Mouse (Mus musculus) liver, embryonic 15.5 days (tissue): Measurements from ENCODE around the gene Syngr2. TPM values are rescaled to one million over a fixed set of nuclear protein-coding genes. Genes with fewer than 3 reads are reported as not detected.

Experiments
- ATAC-seq: fragments of 200-750 bp; cut with Nextera tagmentation; 2 replicates; pipeline ENCODE4 v1.8.0; 2017; ENCODE audit warnings: moderate number of reproducible peaks, mild to moderate bottlenecking, moderate library complexity; ENCODE audit not compliant: insufficient read depth
- H3K27ac ChIP-seq: fragments of 300-500 bp; sonication (generic); replicated peaks from 2 replicates; pipeline ENCODE4 v1.5.1; 2015; ENCODE audit warnings: mild to moderate bottlenecking, inconsistent platforms
- H3K27me3 ChIP-seq: fragments of 300-500 bp; sonication (generic); 2 replicates; pipeline ENCODE4 v1.6.1; 2015; ENCODE audit warnings: mild to moderate bottlenecking, inconsistent platforms
- H3K36me3 ChIP-seq: fragments of 300-500 bp; sonication (generic); replicated peaks from 2 replicates; pipeline ENCODE4 v1.6.1; 2015; ENCODE audit warnings: moderate library complexity, mild to moderate bottlenecking, inconsistent platforms
- H3K4me1 ChIP-seq: fragments of 300-500 bp; sonication (generic); replicated peaks from 2 replicates; pipeline ENCODE4 v1.6.1; 2015; ENCODE audit warnings: inconsistent platforms
- H3K4me2 ChIP-seq: fragments of 300-500 bp; sonication (generic); 2 replicates; pipeline ENCODE4 v1.6.1; 2015; ENCODE audit warnings: moderate library complexity, mild to moderate bottlenecking, inconsistent platforms
- H3K4me3 ChIP-seq: fragments of 300-500 bp; sonication (generic); replicated peaks from 2 replicates; pipeline ENCODE4 v1.5.1; 2015; ENCODE audit warnings: mild to moderate bottlenecking, inconsistent platforms
- H3K9ac ChIP-seq: fragments of 300-500 bp; sonication (generic); 2 replicates; pipeline ENCODE4 v1.6.1; 2015; ENCODE audit warnings: moderate library complexity, mild to moderate bottlenecking, inconsistent platforms
- H3K9me3 ChIP-seq: fragments of 300-500 bp; sonication (generic); replicated peaks from 2 replicates; pipeline ENCODE4 v1.6.1; 2016; ENCODE audit warnings: inconsistent platforms
- WGBS: fragments of 180-500 bp; shearing (Covaris S2); methylation state at CpG from one replicate; pipeline ENCODE4 v1.1.7; 2015; ENCODE audit warnings: mixed read lengths; ENCODE audit not compliant: insufficient replicate concordance; 5-methylcytosine and 5-hydroxymethylcytosine counted together
- polyA plus RNA-seq: library from polyadenylated mRNA; unstranded; fragments of >200 nt; fragmentation: Nextera tagmentation; extraction: Ambion mirVana; gene quantifications from 2 replicates; pipeline ENCODE4 v1.2.1, GENCODE M21; 2015

Gene Syngr2
- polyA plus RNA-seq, 1 experiment from 2014 or later, result 49.2 TPM

GRCm38 (mm10) chr11:117848271-117848984 lies 39.0 kb downstream of the Syngr2 start:
- peak; percentile 36 for ATAC-seq
- H3K36me3 ChIP-seq, result peaks cover 32% of the 10 kb centered on the region
- H3K9me3 ChIP-seq, result no peaks in the 10 kb centered on the region
- peak overlapping the region; percentile 89 for H3K9ac ChIP-seq
- H3K4me2 ChIP-seq, result peak overlapping the region; percentile 90
- peaks cover 73% of the 10 kb centered on the region for H3K4me1 ChIP-seq
- H3K27me3 ChIP-seq, result no peaks in the 10 kb centered on the region
- peak overlapping the region; percentile 92 for H3K27ac ChIP-seq
- WGBS, result 6% methylated on average over 19 of the region's 19 CpGs
- peak overlapping the region; percentile 77 for H3K4me3 ChIP-seq

DNA sequence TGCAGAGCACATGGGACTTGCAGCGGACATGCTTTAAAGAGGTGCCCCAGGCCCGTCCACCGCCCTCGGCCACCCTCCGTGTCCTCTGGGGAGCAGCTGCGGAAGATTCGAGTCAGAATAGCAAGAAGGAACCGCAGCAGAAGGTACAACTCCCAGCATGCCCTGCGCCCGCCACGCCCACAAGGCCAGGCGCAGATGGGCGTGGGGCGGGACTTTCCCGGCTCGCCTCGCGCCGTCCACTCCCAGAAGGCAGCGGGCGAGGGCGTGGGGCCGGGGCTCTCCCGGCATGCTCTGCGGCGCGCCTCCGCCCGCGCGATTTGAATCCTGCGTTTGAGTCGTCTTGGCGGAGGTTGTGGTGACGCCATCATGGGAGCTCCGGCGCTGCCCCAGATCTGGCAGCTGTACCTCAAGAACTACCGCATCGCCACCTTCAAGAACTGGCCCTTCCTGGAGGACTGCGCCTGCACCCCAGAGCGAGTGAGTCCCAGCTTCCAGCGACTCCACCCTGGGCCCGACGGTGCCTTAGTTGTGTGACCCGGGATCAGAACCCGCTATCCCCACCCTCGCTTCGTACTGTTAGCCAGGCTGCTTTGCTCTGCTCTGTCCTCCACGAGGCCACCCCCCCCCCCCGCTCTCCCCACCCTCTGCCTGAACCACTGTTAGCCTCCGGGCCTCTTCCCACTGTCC lies 39.7 kb downstream of the Syngr2 start, which contains the start of gene Birc5:
Gene Birc5 (plus strand): TSS at position 267 of the 687 bp plus-strand sequence.
- under 1% methylated on average over 51 of the region's 51 CpGs for WGBS
- H3K27ac ChIP-seq, result peak within 1 kb of the TSS; percentile 92
- H3K9ac ChIP-seq, result peak within 1 kb of the TSS; percentile 90
- H3K9me3 ChIP-seq, result no peaks in the 10 kb centered on the region
- ATAC-seq, result peak; percentile 84
- no peaks in the 10 kb centered on the region for H3K27me3 ChIP-seq
- H3K4me2 ChIP-seq, result peak within 1 kb of the TSS; percentile 90
- peak within 1 kb of the TSS; percentile 77 for H3K4me3 ChIP-seq
- peaks cover 39% of the 10 kb centered on the region for H3K36me3 ChIP-seq
- H3K4me1 ChIP-seq, result peaks cover 72% of the 10 kb centered on the region

DNA sequence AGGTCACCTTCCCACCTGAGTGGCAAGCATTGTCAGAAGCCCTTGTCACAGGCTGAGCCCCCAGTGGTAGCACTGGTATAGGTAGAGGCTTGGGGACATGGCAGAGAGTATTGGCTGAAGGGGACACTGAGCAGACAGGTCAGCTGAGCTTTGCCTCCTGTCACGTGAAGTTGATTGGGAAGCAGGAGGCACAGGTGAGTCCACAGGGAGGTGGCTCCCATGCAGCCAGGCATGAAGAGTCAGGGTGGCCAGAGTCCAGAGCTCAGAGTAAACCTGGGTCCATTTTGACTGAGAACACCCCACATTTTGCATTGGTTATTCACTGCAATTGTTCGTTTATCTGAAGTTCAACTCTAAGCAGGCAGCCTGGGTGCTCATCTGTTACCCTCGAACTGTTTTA lies 43.4 kb downstream of the Syngr2 start:
- 0 out of 2 replicates have a peak, but pooled peaks cover 3% of the 10 kb centered on the region for H3K9me3 ChIP-seq
- peaks cover 49% of the 10 kb centered on the region for H3K4me1 ChIP-seq
- no peak for ATAC-seq
- H3K27ac ChIP-seq, result no peak overlapping the region
- H3K4me3 ChIP-seq, result no peak overlapping the region
- H3K9ac ChIP-seq, result no peak overlapping the region
- WGBS, result 78% methylated on average over 3 of the region's 3 CpGs
- H3K4me2 ChIP-seq, result no peak overlapping the region
- H3K27me3 ChIP-seq, result no peaks in the 10 kb centered on the region
- H3K36me3 ChIP-seq, result peaks cover 74% of the 10 kb centered on the region

GRCm38 (mm10) chr11:117854241-117854640 lies 44.8 kb downstream of the Syngr2 start:
- Histone ChIP-seq H3K4me3 (no peak overlapping the region), H3K27ac (no peak overlapping the region), H3K4me2 (no peak overlapping the region), H3K9ac (no peak overlapping the region), H3K27me3 (peaks cover 7% of the 10 kb centered on the region), H3K36me3 (peaks cover 77% of the 10 kb centered on the region), H3K9me3 (0 out of 2 replicates have a peak, but pooled peaks cover 3% of the 10 kb centered on the region), H3K4me1 (peaks cover 40% of the 10 kb centered on the region)
- WGBS, result 89% methylated on average over 9 of the region's 9 CpGs
- ATAC-seq, result no peak

GRCm38 (mm10) chr11:117855360-117855759 lies 45.9 kb downstream of the Syngr2 start:
- WGBS, result 85% methylated on average over 5 of the region's 5 CpGs
- peaks cover 74% of the 10 kb centered on the region for H3K36me3 ChIP-seq

DNA sequence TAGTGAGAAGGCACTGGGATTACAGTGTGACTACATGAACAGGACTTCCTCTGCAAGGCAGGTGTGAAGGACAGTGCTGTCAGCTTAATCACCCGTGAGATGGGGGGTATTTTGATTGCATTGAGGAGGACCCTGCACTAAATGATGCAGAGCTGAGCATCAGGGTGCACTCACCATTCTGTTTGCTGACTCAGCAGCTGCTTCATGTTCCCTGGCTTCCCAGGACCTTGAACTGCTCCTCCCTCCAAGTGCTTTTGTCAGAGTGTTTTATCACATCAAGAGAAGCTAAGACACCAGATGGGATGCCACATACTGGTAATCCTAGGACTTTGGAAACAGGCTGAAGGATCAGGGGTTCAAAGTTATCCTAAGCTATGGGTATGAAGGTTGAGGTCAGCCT lies 46.5 kb downstream of the Syngr2 start:
- Histone ChIP-seq H3K27me3 (peaks cover 24% of the 10 kb centered on the region), H3K4me3 (no peak overlapping the region), H3K4me2 (no peak overlapping the region), H3K36me3 (peaks cover 70% of the 10 kb centered on the region), H3K9me3 (0 out of 2 replicates have a peak, but pooled peaks cover 3% of the 10 kb centered on the region), H3K9ac (no peak overlapping the region), H3K4me1 (peaks cover 36% of the 10 kb centered on the region), H3K27ac (no peak overlapping the region)
- ATAC-seq, result no peak
- 81% methylated on average over 1 of the region's 1 CpGs for WGBS

More at GRCm38 (mm10) chr11:117855360-117855759, 45.9 kb downstream of the Syngr2 start:
- H3K27ac ChIP-seq, result no peak overlapping the region
- no peak overlapping the region for H3K9ac ChIP-seq
- H3K4me3 ChIP-seq, result no peak overlapping the region
- H3K4me1 ChIP-seq, result peaks cover 38% of the 10 kb centered on the region
- H3K4me2 ChIP-seq, result no peak overlapping the region
- 0 out of 2 replicates have a peak, but pooled peaks cover 3% of the 10 kb centered on the region for H3K9me3 ChIP-seq
- ATAC-seq, result no peak
- H3K27me3 ChIP-seq, result peaks cover 18% of the 10 kb centered on the region

DNA sequence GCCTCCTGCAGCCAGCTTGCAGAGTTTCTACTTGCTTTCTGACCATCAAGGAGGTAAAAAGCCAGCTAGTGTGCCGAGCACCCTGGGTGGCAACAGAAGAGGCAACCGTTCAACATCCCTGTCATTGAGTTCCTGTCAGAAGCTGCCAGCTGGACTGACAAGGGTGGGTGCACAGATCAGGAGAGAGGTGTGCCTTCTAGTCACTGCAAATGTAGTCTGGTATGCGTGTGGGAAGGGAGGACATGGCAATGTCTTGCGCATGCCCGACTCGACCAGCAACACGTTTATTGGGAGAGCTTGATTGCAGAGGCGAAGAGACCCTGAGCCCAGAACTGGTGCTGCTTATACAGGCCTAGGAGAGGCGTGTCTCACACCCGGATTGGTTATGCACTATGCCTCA lies 48.0 kb downstream of the Syngr2 start:
- peaks cover 23% of the 10 kb centered on the region for H3K4me1 ChIP-seq
- H3K9me3 ChIP-seq, result 0 out of 2 replicates have a peak, but pooled peaks cover 3% of the 10 kb centered on the region
- no peak for ATAC-seq
- H3K4me3 ChIP-seq, result no peak overlapping the region; the same call in 1 of the 2 replicates
- WGBS, result 95% methylated on average over 10 of the region's 10 CpGs
- no peak overlapping the region for H3K27ac ChIP-seq
- H3K9ac ChIP-seq, result no peak overlapping the region
- H3K36me3 ChIP-seq, result peaks cover 55% of the 10 kb centered on the region
- H3K27me3 ChIP-seq, result peaks cover 39% of the 10 kb centered on the region
- no peak overlapping the region for H3K4me2 ChIP-seq

GRCm38 (mm10) chr11:117858392-117858791 lies 48.9 kb downstream of the Syngr2 start:
- H3K27me3 ChIP-seq, result peaks cover 48% of the 10 kb centered on the region
- H3K4me1 ChIP-seq, result peaks cover 14% of the 10 kb centered on the region; the same call in 1 of the 2 replicates
- WGBS, result 63% methylated on average over 3 of the region's 3 CpGs
- H3K9ac ChIP-seq, result no peak overlapping the region
- no peak overlapping the region for H3K27ac ChIP-seq
- H3K4me2 ChIP-seq, result no peak overlapping the region
- no peak for ATAC-seq
- H3K36me3 ChIP-seq, result peaks cover 46% of the 10 kb centered on the region
- 0 out of 2 replicates have a peak, but pooled peaks cover 3% of the 10 kb centered on the region for H3K9me3 ChIP-seq
- no peak overlapping the region for H3K4me3 ChIP-seq

GRCm38 (mm10) chr11:117860601-117861000 lies 51.1 kb downstream of the Syngr2 start, which contains the start of gene Tmem235:
TSS of gene Tmem235 (plus strand) at chr11:117860752.
- Histone ChIP-seq H3K9ac (no peak within 1 kb of the TSS), H3K27me3 (peaks cover 63% of the 10 kb centered on the region), H3K4me1 (peaks cover 14% of the 10 kb centered on the region; the same call in 1 of the 2 replicates), H3K4me3 (no peak within 1 kb of the TSS), H3K9me3 (0 out of 2 replicates have a peak, but pooled peaks cover 3% of the 10 kb centered on the region), H3K27ac (no peak within 1 kb of the TSS), H3K36me3 (peaks cover 24% of the 10 kb centered on the region), H3K4me2 (no peak within 1 kb of the TSS)
- no peak for ATAC-seq
- 5% methylated on average over 23 of the region's 23 CpGs for WGBS

DNA sequence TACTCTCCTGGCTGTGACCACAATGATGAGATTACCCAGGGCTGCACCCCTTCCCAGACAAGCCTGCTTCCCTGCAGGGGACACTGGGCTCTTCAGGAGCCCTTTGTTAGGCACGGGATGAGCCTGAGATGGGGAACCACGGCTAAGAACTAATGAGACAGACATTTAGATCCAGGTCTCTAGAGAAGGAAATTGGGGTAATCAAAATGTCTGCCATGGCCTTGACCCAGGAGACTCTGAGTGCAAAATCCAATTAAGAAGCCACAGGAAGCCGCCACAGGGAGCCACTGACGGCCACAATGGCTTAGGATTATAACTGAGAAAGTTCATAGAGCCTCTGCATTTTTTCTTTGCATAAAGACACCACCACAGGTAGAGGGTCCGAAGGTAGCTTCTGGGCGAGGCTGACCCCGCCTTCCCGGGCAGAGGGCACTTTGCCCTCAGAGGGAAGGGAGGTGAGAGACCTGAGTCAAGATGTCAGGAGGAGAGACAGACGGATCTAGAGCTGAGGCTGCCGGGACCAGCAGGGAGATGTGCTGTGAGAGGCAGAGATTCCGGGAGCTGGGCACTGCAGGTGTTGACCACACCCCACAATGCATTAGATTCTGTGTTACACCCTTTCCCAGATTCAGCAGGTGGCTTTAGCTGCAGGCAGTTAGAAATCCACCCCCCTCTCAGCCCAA lies 53.8 kb downstream of the Syngr2 start:
- Histone ChIP-seq H3K9ac (no peak overlapping the region), H3K27ac (no peak overlapping the region), H3K4me2 (no peak overlapping the region), H3K27me3 (peaks cover 67% of the 10 kb centered on the region), H3K4me3 (no peak overlapping the region), H3K36me3 (0 out of 2 replicates have a peak, but pooled peaks cover 3% of the 10 kb centered on the region), H3K4me1 (peaks cover 6% of the 10 kb centered on the region; the same call in 1 of the 2 replicates), H3K9me3 (no peaks in the 10 kb centered on the region)
- ATAC-seq, result no peak
- WGBS, result 34% methylated on average over 11 of the region's 11 CpGs
